Mouse (Mus musculus) liver, embryonic 14.5 days (tissue): ENCODE data around the gene Kcnk16. TPM values are rescaled to one million over a fixed set of nuclear protein-coding genes. Genes with fewer than 3 reads are reported as not detected.

Source experiments
- ATAC-seq: fragments of 200-750 bp; cut with Nextera tagmentation; 2 replicates; pipeline ENCODE4 v1.8.0; 2017; ENCODE audit warnings: moderate number of reproducible peaks, mild to moderate bottlenecking, moderate library complexity; ENCODE audit not compliant: insufficient read depth
- DNase-seq, 3 experiments: peaks; one replicate each; pipeline ENCODE4 v3.0.0-alpha.2; 2012 to 2013; ENCODE audit warnings: low read depth in 3 of 3, low spot score in 3 of 3
- H3K27ac ChIP-seq: fragments of 300-500 bp; sonication (generic); 2 replicates; pipeline ENCODE4 v1.5.1; 2014; ENCODE audit warnings: moderate library complexity, mild to moderate bottlenecking, control low read depth, inconsistent platforms
- H3K27me3 ChIP-seq: fragments of 300-500 bp; sonication (generic); 2 replicates; pipeline ENCODE4 v1.6.1; 2014; ENCODE audit warnings: mild to moderate bottlenecking, low read length, moderate library complexity; ENCODE audit not compliant: control insufficient read depth, insufficient read depth
- H3K36me3 ChIP-seq: fragments of 300-500 bp; sonication (generic); replicated peaks from 2 replicates; pipeline ENCODE4 v1.6.1; 2014; ENCODE audit warnings: low read depth; ENCODE audit not compliant: control insufficient read depth, insufficient read depth
- H3K4me1 ChIP-seq, 2 experiments: fragments of 200-500 bp in 1 of 2; fragments of 300-500 bp in 1 of 2; sonication (generic) in 1 of 2; replicated peaks; 2 replicates each; pipeline ENCODE4 v1.6.1; 2012 to 2014; ENCODE audit warnings: antibody characterized with exemption in 1 of 2, inconsistent platforms in 1 of 2, low read length in 1 of 2; ENCODE audit not compliant: control insufficient read depth in 2 of 2, insufficient read depth in 2 of 2
- H3K4me2 ChIP-seq: fragments of 300-500 bp; sonication (generic); 2 replicates; pipeline ENCODE4 v1.6.1; 2014; ENCODE audit warnings: low read depth, mild to moderate bottlenecking, control low read depth, moderate library complexity
- H3K4me3 ChIP-seq, 2 experiments: fragments of 200-500 bp in 1 of 2; fragments of 300-500 bp in 1 of 2; sonication (generic) in 1 of 2; 2 replicates each; pipeline ENCODE4 v1.5.1; 2012 to 2014; ENCODE audit warnings: low read depth in 2 of 2, low read length in 2 of 2, mild to moderate bottlenecking in 2 of 2, control low read depth in 1 of 2, inconsistent platforms in 1 of 2, moderate library complexity in 1 of 2; ENCODE audit not compliant: insufficient read depth in 1 of 2
- H3K9ac ChIP-seq: fragments of 300-500 bp; sonication (generic); replicated peaks from 2 replicates; pipeline ENCODE4 v1.6.1; 2014; ENCODE audit warnings: mild to moderate bottlenecking, control low read depth, moderate library complexity
- H3K9me3 ChIP-seq: fragments of 300-500 bp; sonication (generic); 2 replicates; pipeline ENCODE4 v1.6.1; 2016; ENCODE audit warnings: low read length, mixed read lengths; ENCODE audit not compliant: control insufficient read depth
- CTCF ChIP-seq: IDR thresholded peaks from 2 replicates; pipeline ENCODE4 v1.5.1; 2016; ENCODE audit warnings: antibody characterized with exemption, low read depth, control low read depth
- EP300 ChIP-seq: IDR thresholded peaks from 2 replicates; pipeline ENCODE4 v1.6.1; 2016; ENCODE audit warnings: antibody characterized with exemption, low read depth
- WGBS: fragments of 180-500 bp; shearing (Covaris S2); extraction: QIAGEN DNeasy Blood & Tissue Kit; methylation state at CpG from one replicate; pipeline ENCODE4 v1.1.7; 2014; ENCODE audit not compliant: insufficient replicate concordance; 5-methylcytosine and 5-hydroxymethylcytosine counted together
- polyA plus RNA-seq, 2 experiments: library from polyadenylated mRNA; depleted of rRNA in 1 of 2; stranded (reverse) in 1 of 2; unstranded in 1 of 2; fragments of >200 nt; fragmentation: Nextera tagmentation in 1 of 2; extraction: Ambion mirVana in 1 of 2; gene quantifications; 2 replicates each; pipeline versions ENCODE4 v1.2.1 to v1.2.3; 2012 to 2014

Gene Kcnk16
- polyA plus RNA-seq, 2 experiments = 5.4 to 8.8 TPM

- Histone ChIP-seq H3K9ac (no peak overlapping the region), H3K4me2 (no peak overlapping the region), H3K36me3 (no peaks in the 10 kb centered on the region), H3K9me3 (no peaks in the 10 kb centered on the region), H3K4me3 (no peak overlapping the region), H3K27ac (no peak overlapping the region), H3K27me3 (no peaks in the 10 kb centered on the region), H3K4me1 (no peaks in the 10 kb centered on the region)
- TF ChIP-seq EP300 (no peak), CTCF (no peak)
- DNase-seq (no peak), ATAC-seq (no peak)
- 50% methylated on average over 1 of the region's 1 CpGs for whole genome bisulfite sequencing
Measured at GRCm38 (mm10) chr14:20219849-20220248, 49.1 kb downstream of the Kcnk16 start.

- Histone ChIP-seq H3K27me3 (no peaks in the 10 kb centered on the region), H3K4me1 (peaks cover 0 to 7% of the 10 kb centered on the region in 2 experiments; a peak in 2 of 4 replicates), H3K27ac (no peak overlapping the region), H3K36me3 (no peaks in the 10 kb centered on the region), H3K4me3 (no peak overlapping the region), H3K9ac (no peak overlapping the region), H3K4me2 (no peak overlapping the region), H3K9me3 (no peaks in the 10 kb centered on the region)
- DNase-seq (no peak), ATAC-seq (no peak)
- WGBS = 39% methylated on average over 3 of the region's 3 CpGs
- TF ChIP-seq CTCF (no peak), EP300 (no peak)
Measured at GRCm38 (mm10) chr14:20217299-20217864, 51.6 kb downstream of the Kcnk16 start.

- TF ChIP-seq CTCF = no peak
- Histone ChIP-seq H3K4me2 (no peak overlapping the region), H3K36me3 (no peaks in the 10 kb centered on the region), H3K4me1 (peaks cover 0 to 13% of the 10 kb centered on the region in 2 experiments; a peak in 2 of 4 replicates), H3K9ac (no peak overlapping the region), H3K27ac (no peak overlapping the region), H3K27me3 (no peaks in the 10 kb centered on the region), H3K4me3 (no peak overlapping the region), H3K9me3 (no peaks in the 10 kb centered on the region)
- 62% methylated on average over 7 of the region's 7 CpGs for WGBS
- no peak for DNase-seq
- no peak for ATAC-seq
Measured at GRCm38 (mm10) chr14:20216561-20217298, 52.3 kb downstream of the Kcnk16 start.

- 11% methylated on average over 5 of the region's 5 CpGs for WGBS
Measured at GRCm38 (mm10) chr14:20215826-20216225, 53.2 kb downstream of the Kcnk16 start.

GRCm38 (mm10) chr14:20214125-20214524 is 54.9 kb downstream of the Kcnk16 start:
- no peak overlapping the region for H3K4me2 ChIP-seq
- 69% methylated on average over 7 of the region's 7 CpGs for WGBS
- no peaks in the 10 kb centered on the region for H3K9me3 ChIP-seq
- DNase-seq (no peak), ATAC-seq (no peak)
- H3K27me3 ChIP-seq = no peaks in the 10 kb centered on the region
- H3K27ac ChIP-seq = no peak overlapping the region
- no peak overlapping the region for H3K4me3 ChIP-seq
- peaks cover 0 to 26% of the 10 kb centered on the region in 2 experiments; a peak in 2 of 4 replicates for H3K4me1 ChIP-seq
- TF ChIP-seq CTCF (no peak), EP300 (no peak)
- no peak overlapping the region for H3K9ac ChIP-seq
- no peaks in the 10 kb centered on the region for H3K36me3 ChIP-seq

More at GRCm38 (mm10) chr14:20215826-20216225, 53.2 kb downstream of the Kcnk16 start:
- TF ChIP-seq EP300 = no peak
- no peak for TF ChIP-seq CTCF
- Histone ChIP-seq H3K9me3 (no peaks in the 10 kb centered on the region), H3K9ac (no peak overlapping the region), H3K4me1 (peaks cover 0 to 17% of the 10 kb centered on the region in 2 experiments; a peak in 2 of 4 replicates), H3K27ac (no peak overlapping the region), H3K4me2 (no peak overlapping the region), H3K36me3 (no peaks in the 10 kb centered on the region), H3K27me3 (no peaks in the 10 kb centered on the region), H3K4me3 (no peak overlapping the region)
- DNase-seq = no peak
- ATAC-seq = no peak
